Comparison of ENCODE assay signal across 28 mouse cellular contexts in the genomic region with DNA sequence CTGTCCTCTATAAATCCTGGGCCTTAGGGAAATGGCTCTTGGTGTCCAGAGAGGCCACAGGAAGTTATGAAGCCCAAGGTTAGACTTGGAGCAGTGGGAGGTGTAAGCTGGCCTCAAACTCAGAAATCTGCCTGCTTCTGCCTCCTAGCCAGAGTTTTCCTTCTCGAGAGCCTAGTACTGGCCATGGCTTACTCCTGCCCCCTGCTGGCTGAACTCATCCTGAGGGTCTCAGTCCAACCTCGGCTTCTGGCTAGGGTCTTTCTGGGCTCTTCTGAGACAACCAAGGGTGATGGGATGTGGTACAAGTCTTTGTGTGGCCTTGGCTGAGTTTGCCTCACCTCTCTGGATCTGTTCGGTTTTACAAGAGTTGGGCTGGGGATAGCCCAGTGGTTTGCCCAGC. TPM values are rescaled to one million over a fixed set of nuclear protein-coding genes. Genes with fewer than 3 reads are reported as not detected.
DNase-seq lines count a peak whose midpoint lies in the region; ATAC-seq and TF ChIP-seq lines count a peak whose summit lies in the region.
"Had no signal": no experiment of that assay in that cellular context is flagged by ENCODE, and none has a peak within 500 bp of the region (broad histone marks: within the 10 kb centered on the region; RNA-seq: fewer than 3 reads in every experiment).

No protein-coding gene starts in this region.

- DNase-seq in midbrain, embryonic 11.5 days (ENCODE audit: low spot score, missing footprints) = peak; percentile 69
- DNase-seq in midbrain, embryonic 10.5 days (ENCODE audit: low spot score) = no peak
- DNase-seq in induced T-regulatory cell, adult 2 months (ENCODE audit: low read depth) = peak; percentile 15
- DNase-seq in frontal cortex, postnatal 36 days (ENCODE audit: low spot score in 2 of 2) = no peak
- DNase-seq: adrenal gland, postnatal 36 days; cerebellum, adult 9-10 months; gastrocnemius, postnatal 10 days; heart, postnatal 4 days; kidney, adult 18-20 months; kidney, postnatal 25 days; left cerebral cortex, postnatal 4 days; liver, embryonic 13.5 days; spleen, adult 18-20 months had no signal

- TF ChIP-seq POLR2A in ES-Bruce4 (IDR thresholded peaks at IDR 0.05; ENCODE audit: insufficient read depth, low read length) = no peak

- no peak overlapping the region for H3K4me2 ChIP-seq in intestine, postnatal 0 days (replicated peaks; ENCODE audit: low read depth)
- no peak overlapping the region for H3K4me2 ChIP-seq in intestine, embryonic 16.5 days (ENCODE audit: low read depth, low read length)
- H3K4me2 ChIP-seq in midbrain, embryonic 11.5 days = no peak overlapping the region
- H3K4me2 ChIP-seq: forebrain, embryonic 12.5 days; hindbrain, embryonic 15.5 days; liver, embryonic 13.5 days; midbrain, embryonic 15.5 days; neural tube, embryonic 15.5 days; stomach, embryonic 15.5 days had no signal

- no peak for TF ChIP-seq EP300 in ES-Bruce4 (IDR thresholded peaks at IDR 0.05; ENCODE audit: insufficient read depth, low read depth, low read length)

- WGBS in intestine, postnatal 0 days = 94% methylated on average over 3 of the region's 3 CpGs
- WGBS in intestine, embryonic 16.5 days = 84% methylated on average over 3 of the region's 3 CpGs
- WGBS in midbrain, embryonic 11.5 days = 92% methylated on average over 3 of the region's 3 CpGs
- WGBS in midbrain, embryonic 10.5 days = 84% methylated on average over 3 of the region's 3 CpGs

- 0 out of 2 replicates have a peak, but pooled peaks cover 4% of the 10 kb centered on the region for H3K9me3 ChIP-seq in intestine, postnatal 0 days (ENCODE audit: control insufficient read depth)
- H3K9me3 ChIP-seq in intestine, embryonic 16.5 days (ENCODE audit: control insufficient read depth, low read length) = no peaks in the 10 kb centered on the region
- H3K9me3 ChIP-seq in midbrain, embryonic 11.5 days (ENCODE audit: control insufficient read depth, low read length) = no peaks in the 10 kb centered on the region
- H3K9me3 ChIP-seq in midbrain, embryonic 10.5 days (replicated peaks) = peaks cover 13% of the 10 kb centered on the region; the same call in 1 of the 2 replicates
- H3K9me3 ChIP-seq in ES-Bruce4 (replicated peaks; ENCODE audit: control insufficient read depth, insufficient read depth, low read length, poor library complexity, severe bottlenecking) = no peaks in the 10 kb centered on the region
- H3K9me3 ChIP-seq: hindbrain, embryonic 15.5 days; midbrain, embryonic 15.5 days; neural tube, embryonic 15.5 days; stomach, embryonic 15.5 days had no signal

- no peaks in the 10 kb centered on the region for H3K36me3 ChIP-seq in intestine, postnatal 0 days (ENCODE audit: control insufficient read depth, insufficient read depth)
- no peaks in the 10 kb centered on the region for H3K36me3 ChIP-seq in intestine, embryonic 16.5 days (ENCODE audit: control insufficient read depth, insufficient read depth, low read length)
- H3K36me3 ChIP-seq in midbrain, embryonic 11.5 days (ENCODE audit: control insufficient read depth, insufficient read depth, low read length) = no peaks in the 10 kb centered on the region
- H3K36me3 ChIP-seq in midbrain, embryonic 10.5 days = no peaks in the 10 kb centered on the region
- no peaks in the 10 kb centered on the region for H3K36me3 ChIP-seq in ES-Bruce4 (ENCODE audit: control insufficient read depth, insufficient read depth, low read length, poor library complexity, severe bottlenecking)
- H3K36me3 ChIP-seq: embryonic facial prominence, embryonic 10.5 days; forebrain, embryonic 12.5 days; G1E; hindbrain, embryonic 15.5 days; liver, embryonic 13.5 days; midbrain, embryonic 15.5 days; neural tube, embryonic 15.5 days; stomach, embryonic 15.5 days had no signal

- no peak for ATAC-seq in intestine, postnatal 0 days
- ATAC-seq in intestine, embryonic 16.5 days = no peak
- ATAC-seq in midbrain, embryonic 11.5 days (ENCODE audit: low FRiP score) = no peak
- no peak for ATAC-seq in inflammation-experienced regulatory T-cells, adult 6 months
- ATAC-seq: lung, postnatal 0 days; midbrain, embryonic 15.5 days had no signal

- H3K4me3 ChIP-seq in intestine, postnatal 0 days (ENCODE audit: low read depth, low read length) = no peak overlapping the region
- no peak overlapping the region for H3K4me3 ChIP-seq in intestine, embryonic 16.5 days (ENCODE audit: low read length)
- no peak overlapping the region for H3K4me3 ChIP-seq in midbrain, embryonic 11.5 days (ENCODE audit: low read depth, low read length)
- H3K4me3 ChIP-seq in midbrain, embryonic 10.5 days = no peak overlapping the region
- H3K4me3 ChIP-seq in ES-Bruce4 (ENCODE audit: low read depth, low read length) = no peak overlapping the region
- H3K4me3 ChIP-seq: embryonic facial prominence, embryonic 10.5 days; forebrain, embryonic 12.5 days; hindbrain, embryonic 15.5 days; left cerebral cortex, adult 2 months; liver, embryonic 13.5 days; midbrain, embryonic 15.5 days; neural tube, embryonic 15.5 days; stomach, embryonic 15.5 days had no signal

- no peaks in the 10 kb centered on the region for H3K27me3 ChIP-seq in intestine, postnatal 0 days (replicated peaks; ENCODE audit: control insufficient read depth, insufficient read depth, low read length)
- H3K27me3 ChIP-seq in intestine, embryonic 16.5 days (replicated peaks; ENCODE audit: control insufficient read depth, insufficient read depth, low read length) = no peaks in the 10 kb centered on the region
- no peaks in the 10 kb centered on the region for H3K27me3 ChIP-seq in midbrain, embryonic 11.5 days (ENCODE audit: control insufficient read depth, insufficient read depth, low read length)
- H3K27me3 ChIP-seq in midbrain, embryonic 10.5 days (ENCODE audit: low read depth, poor library complexity, severe bottlenecking) = peaks cover 34% of the 10 kb centered on the region
- H3K27me3 ChIP-seq in ES-Bruce4 (ENCODE audit: control insufficient read depth, insufficient read depth, low read length, poor library complexity, severe bottlenecking) = no peaks in the 10 kb centered on the region
- H3K27me3 ChIP-seq: liver, embryonic 13.5 days; midbrain, embryonic 15.5 days; neural tube, embryonic 15.5 days; stomach, embryonic 15.5 days had no signal

- H3K4me1 ChIP-seq in intestine, postnatal 0 days (replicated peaks; ENCODE audit: control insufficient read depth, insufficient read depth, low read length) = no peaks in the 10 kb centered on the region
- H3K4me1 ChIP-seq in intestine, embryonic 16.5 days (ENCODE audit: control insufficient read depth, insufficient read depth, low read length) = no peaks in the 10 kb centered on the region
- H3K4me1 ChIP-seq in midbrain, embryonic 11.5 days (ENCODE audit: control insufficient read depth, insufficient read depth, low read length) = peaks cover 12% of the 10 kb centered on the region
- peaks cover 30% of the 10 kb centered on the region for H3K4me1 ChIP-seq in midbrain, embryonic 10.5 days
- H3K4me1 ChIP-seq in ES-Bruce4 (ENCODE audit: control insufficient read depth, insufficient read depth, low read length) = no peaks in the 10 kb centered on the region
- H3K4me1 ChIP-seq: liver, embryonic 13.5 days; stomach, embryonic 15.5 days had no signal

- 0 out of 2 replicates have a peak, but pooled peaks have one; percentile 10 for TF ChIP-seq CTCF in intestine, postnatal 0 days (IDR thresholded peaks at IDR 0.05; ENCODE audit: low read depth)
- peak; percentile 69 for TF ChIP-seq CTCF in ES-Bruce4 (IDR thresholded peaks at IDR 0.05; ENCODE audit: low read depth, low read length)

- H3K9ac ChIP-seq in intestine, postnatal 0 days (ENCODE audit: low read depth, low read length) = no peak overlapping the region
- no peak overlapping the region for H3K9ac ChIP-seq in intestine, embryonic 16.5 days (ENCODE audit: low read depth, low read length)
- no peak overlapping the region for H3K9ac ChIP-seq in midbrain, embryonic 11.5 days (ENCODE audit: low read length)
- H3K9ac ChIP-seq in ES-Bruce4 (ENCODE audit: low read depth, poor library complexity, severe bottlenecking) = no peak overlapping the region
- H3K9ac ChIP-seq: forebrain, embryonic 12.5 days; hindbrain, embryonic 15.5 days; liver, embryonic 13.5 days; midbrain, embryonic 15.5 days; neural tube, embryonic 15.5 days; stomach, embryonic 15.5 days had no signal

- no peak overlapping the region for H3K27ac ChIP-seq in intestine, postnatal 0 days (ENCODE audit: low read depth, low read length)
- no peak overlapping the region for H3K27ac ChIP-seq in intestine, embryonic 16.5 days (ENCODE audit: low read length)
- no peak overlapping the region for H3K27ac ChIP-seq in midbrain, embryonic 11.5 days (ENCODE audit: low read depth, low read length)
- no peak overlapping the region for H3K27ac ChIP-seq in midbrain, embryonic 10.5 days (replicated peaks)
- no peak overlapping the region for H3K27ac ChIP-seq in ES-Bruce4 (ENCODE audit: insufficient read depth, low read length)
- H3K27ac ChIP-seq: embryonic facial prominence, embryonic 10.5 days; forebrain, embryonic 12.5 days; hindbrain, embryonic 15.5 days; left cerebral cortex, adult 2 months; liver, embryonic 13.5 days; midbrain, embryonic 15.5 days; neural tube, embryonic 15.5 days; stomach, embryonic 15.5 days had no signal

RNA-seq across cellular contexts. Expression of a gene that starts 1.8 kb away (rescaled TPM):
- not detected in 2 replicates for polyA plus RNA-seq in intestine, postnatal 0 days (2015; fragmentation: Nextera tagmentation; extraction: Ambion mirVana)
- 0.11 TPM in 1 of 2 replicates, not detected in the other for polyA plus RNA-seq in intestine, embryonic 16.5 days (2015; fragmentation: Nextera tagmentation; extraction: Ambion mirVana)
- 0.15 TPM in 1 of 2 replicates, not detected in the other for polyA plus RNA-seq in midbrain, embryonic 11.5 days (2014; fragmentation: Nextera tagmentation; extraction: Ambion mirVana)
- polyA plus RNA-seq in midbrain, embryonic 10.5 days (2016; fragmentation: Nextera tagmentation; extraction: Ambion mirVana) = 0.11 TPM in 1 of 2 replicates, not detected in the other
- polyA plus RNA-seq in ES-Bruce4 (2011; ENCODE audit: insufficient read depth, insufficient read length, low read depth, missing spikeins) = not detected in 2 replicates
- not detected for polyA plus RNA-seq in inflammation-experienced regulatory T-cells, adult 6 months (2017; shearing (Covaris generic))
- polyA plus RNA-seq: embryonic facial prominence, embryonic 10.5 days; forebrain, embryonic 12.5 days; G1E; heart, embryonic 14.5 days; liver, embryonic 13.5 days; lung, postnatal 0 days; midbrain, embryonic 15.5 days; neural tube, embryonic 15.5 days; stomach, embryonic 15.5 days had no signal

RNA-seq across cellular contexts. Expression of a gene that starts 35.1 kb away (rescaled TPM):
- polyA plus RNA-seq in intestine, postnatal 0 days (2015; fragmentation: Nextera tagmentation; extraction: Ambion mirVana) = 6.4 and 8.0 TPM in 2 replicates
- polyA plus RNA-seq in intestine, embryonic 16.5 days (2015; fragmentation: Nextera tagmentation; extraction: Ambion mirVana) = 17.0 and 19.4 TPM in 2 replicates
- 26.4 and 27.1 TPM in 2 replicates for polyA plus RNA-seq in midbrain, embryonic 11.5 days (2014; fragmentation: Nextera tagmentation; extraction: Ambion mirVana)
- polyA plus RNA-seq in midbrain, embryonic 10.5 days (2016; fragmentation: Nextera tagmentation; extraction: Ambion mirVana) = 28.4 and 29.7 TPM in 2 replicates
- polyA plus RNA-seq in ES-Bruce4 (2011; ENCODE audit: insufficient read depth, insufficient read length, low read depth, missing spikeins) = 26.4 and 28.5 TPM in 2 replicates
- polyA plus RNA-seq in inflammation-experienced regulatory T-cells, adult 6 months (2017; shearing (Covaris generic)) = 10 to 100 TPM; 12.1 to 19.9 (median 19.7) TPM

RNA-seq across cellular contexts. Expression of a gene that starts 45.1 kb away (rescaled TPM):
- polyA plus RNA-seq in intestine, postnatal 0 days (2015; fragmentation: Nextera tagmentation; extraction: Ambion mirVana) = 21.6 and 24.4 TPM in 2 replicates
- polyA plus RNA-seq in intestine, embryonic 16.5 days (2015; fragmentation: Nextera tagmentation; extraction: Ambion mirVana) = 47.6 and 50.0 TPM in 2 replicates
- 59.3 and 62.0 TPM in 2 replicates for polyA plus RNA-seq in midbrain, embryonic 11.5 days (2014; fragmentation: Nextera tagmentation; extraction: Ambion mirVana)
- polyA plus RNA-seq in midbrain, embryonic 10.5 days (2016; fragmentation: Nextera tagmentation; extraction: Ambion mirVana) = 62.6 and 69.2 TPM in 2 replicates
- polyA plus RNA-seq in ES-Bruce4 (2011; ENCODE audit: insufficient read depth, insufficient read length, low read depth, missing spikeins) = 69.0 and 69.1 TPM in 2 replicates
- 10 to 100 TPM; 30.3 to 38.3 (median 37.5) TPM for polyA plus RNA-seq in inflammation-experienced regulatory T-cells, adult 6 months (2017; shearing (Covaris generic))

RNA-seq across cellular contexts. Expression of a gene that starts 49.5 kb away (rescaled TPM):
- polyA plus RNA-seq in intestine, postnatal 0 days (2015; fragmentation: Nextera tagmentation; extraction: Ambion mirVana) = 0.56 and 0.64 TPM in 2 replicates
- polyA plus RNA-seq in intestine, embryonic 16.5 days (2015; fragmentation: Nextera tagmentation; extraction: Ambion mirVana) = 0.33 and 0.35 TPM in 2 replicates
- polyA plus RNA-seq in midbrain, embryonic 11.5 days (2014; fragmentation: Nextera tagmentation; extraction: Ambion mirVana) = 0.15 TPM in 1 of 2 replicates, not detected in the other
- polyA plus RNA-seq in midbrain, embryonic 10.5 days (2016; fragmentation: Nextera tagmentation; extraction: Ambion mirVana) = not detected in 2 replicates
- polyA plus RNA-seq in ES-Bruce4 (2011; ENCODE audit: insufficient read depth, insufficient read length, low read depth, missing spikeins) = not detected in 2 replicates
- not detected for polyA plus RNA-seq in inflammation-experienced regulatory T-cells, adult 6 months (2017; shearing (Covaris generic))
- polyA plus RNA-seq: embryonic facial prominence, embryonic 10.5 days; forebrain, embryonic 12.5 days; frontal cortex, adult 2 months; G1E; heart, embryonic 14.5 days; hindbrain, embryonic 15.5 days; midbrain, embryonic 15.5 days; neural tube, embryonic 15.5 days had no signal

Comparison
In these comparisons a context has a peak if more than half of its experiments do, and no peak if none do; other contexts are left out.
1. DNase-seq: peak in midbrain, embryonic 11.5 days (single experiment) and induced T-regulatory cell, adult 2 months (single experiment); none in midbrain, embryonic 10.5 days (single experiment) and frontal cortex, postnatal 36 days (0 of 2).